Mouse (Mus musculus) spleen, adult 2 months (tissue): ENCODE data around the gene Mycl.

Experiments
- CTCF ChIP-seq: fragments of 200-500 bp; IDR thresholded peaks from 2 replicates; pipeline ENCODE4 v1.5.1; 2011; ENCODE audit warnings: mild to moderate bottlenecking, inconsistent platforms; ENCODE audit not compliant: insufficient read depth, insufficient read length, insufficient replicate concordance; ENCODE audit errors: extremely low read depth
- POLR2A ChIP-seq: fragments of 200-500 bp; IDR thresholded peaks from 2 replicates; pipeline ENCODE4 v1.6.1; 2011; ENCODE audit warnings: low read depth, low read length, inconsistent platforms

- TF ChIP-seq CTCF (no peak), POLR2A (no peak)
Measured at GRCm38 (mm10) chr4:122958491-122959031, 36.9 kb upstream of the Mycl start.
